Mouse (Mus musculus): ENCODE results near the gene Rtca. TPM values are rescaled to one million over a fixed set of nuclear protein-coding genes. Genes with fewer than 3 reads are reported as not detected.

Gene Rtca
- 110 and 112 TPM in 2 replicates for polyA plus RNA-seq (2014; fragmentation: Nextera tagmentation; extraction: Ambion mirVana)

DNA sequence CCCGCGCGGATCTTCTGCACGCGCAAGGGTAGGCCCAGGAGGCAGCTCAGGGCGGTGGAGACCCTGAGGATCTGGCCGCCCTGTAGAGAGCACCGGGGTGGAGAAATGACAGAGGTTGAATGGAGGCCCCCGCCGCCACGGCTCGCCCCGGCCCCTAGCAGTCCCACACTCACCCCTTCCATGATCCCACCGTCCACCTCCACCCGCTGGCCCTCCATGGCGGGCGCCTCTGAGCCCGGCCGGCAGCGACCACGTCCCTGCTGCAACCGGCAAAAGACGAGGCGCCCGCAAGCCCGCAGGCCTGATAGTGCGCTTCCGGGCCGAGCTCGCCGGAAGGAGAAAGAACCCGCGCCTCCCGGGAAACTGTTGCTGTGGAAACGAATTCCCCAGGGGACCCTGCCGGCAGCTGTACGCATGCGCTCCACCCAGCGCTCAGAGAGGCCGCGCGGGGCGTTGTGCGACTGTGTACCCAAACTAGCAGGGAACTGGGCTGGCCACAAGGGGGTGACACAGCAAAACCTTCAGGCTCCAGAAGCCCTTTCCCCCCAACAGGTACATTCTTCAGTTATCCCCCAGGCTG, at the start of gene Rtca:
Rtca (minus strand) TSS at position 437 of the 580 bp plus-strand sequence.
- peak; percentile 95 for ATAC-seq (replicated peaks; ENCODE audit: insufficient number of reproducible peaks, low FRiP score, low TSS enrichment, low read depth)
- no peaks in the 10 kb centered on the region for H3K9me3 ChIP-seq (replicated peaks; ENCODE audit: control insufficient read depth, low read length)
- no peaks in the 10 kb centered on the region for H3K27me3 ChIP-seq (ENCODE audit: control insufficient read depth, insufficient read depth, low read length)
- peak within 1 kb of the TSS; percentile 69 for H3K4me2 ChIP-seq (ENCODE audit: low read depth, low read length)
- peak within 1 kb of the TSS; percentile 54; the same call in 1 of the 2 replicates for H3K27ac ChIP-seq (replicated peaks; ENCODE audit: low read depth, low read length)
- peak within 1 kb of the TSS; percentile 94 for H3K4me3 ChIP-seq (ENCODE audit: low read depth, low read length)
- H3K4me1 ChIP-seq (ENCODE audit: control insufficient read depth, insufficient read depth, low read length): peaks cover 4% of the 10 kb centered on the region
- H3K9ac ChIP-seq (replicated peaks; ENCODE audit: low read length): peak within 1 kb of the TSS; percentile 93
- WGBS: under 1% methylated on average over 37 of the region's 44 CpGs
- no peaks in the 10 kb centered on the region; the same call in 1 of the 2 replicates for H3K36me3 ChIP-seq (replicated peaks; ENCODE audit: control insufficient read depth, insufficient read depth, low read depth, low read length)
- DNase-seq (ENCODE audit: low spot score): peak; percentile 99

DNA sequence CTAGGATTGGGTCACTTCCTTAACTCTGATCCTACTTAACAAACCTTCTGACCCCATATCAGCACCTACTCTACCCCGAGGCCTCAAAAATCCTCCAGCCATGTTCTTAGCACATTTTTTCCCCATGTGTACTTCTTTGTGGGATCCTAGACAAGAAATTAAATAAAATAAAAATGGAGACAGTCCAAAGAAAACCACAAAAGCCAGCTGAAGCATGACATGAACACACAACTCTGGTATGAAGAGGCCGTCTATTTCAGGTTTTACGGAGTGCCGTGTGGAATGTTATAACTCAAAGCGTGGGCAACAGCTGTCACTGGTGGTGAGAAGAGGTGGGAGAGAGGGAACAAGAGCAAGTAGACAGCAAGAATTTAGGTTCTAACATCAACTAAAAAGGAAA, 43.4 kb upstream of the Rtca start:
- Histone ChIP-seq H3K27ac (replicated peaks; ENCODE audit: low read depth, low read length) (no peak overlapping the region), H3K4me1 (ENCODE audit: control insufficient read depth, insufficient read depth, low read length) (no peaks in the 10 kb centered on the region), H3K27me3 (ENCODE audit: control insufficient read depth, insufficient read depth, low read length) (no peaks in the 10 kb centered on the region), H3K9me3 (replicated peaks; ENCODE audit: control insufficient read depth, low read length) (no peaks in the 10 kb centered on the region), H3K4me2 (ENCODE audit: low read depth, low read length) (no peak overlapping the region), H3K36me3 (replicated peaks; ENCODE audit: control insufficient read depth, insufficient read depth, low read depth, low read length) (no peaks in the 10 kb centered on the region; the same call in 1 of the 2 replicates), H3K4me3 (ENCODE audit: low read depth, low read length) (no peak overlapping the region), H3K9ac (replicated peaks; ENCODE audit: low read length) (no peak overlapping the region)
- no peak for DNase-seq (ENCODE audit: low spot score)
- WGBS: 95% methylated on average over 5 of the region's 5 CpGs
- ATAC-seq (replicated peaks; ENCODE audit: insufficient number of reproducible peaks, low FRiP score, low TSS enrichment, low read depth): no peak

DNA sequence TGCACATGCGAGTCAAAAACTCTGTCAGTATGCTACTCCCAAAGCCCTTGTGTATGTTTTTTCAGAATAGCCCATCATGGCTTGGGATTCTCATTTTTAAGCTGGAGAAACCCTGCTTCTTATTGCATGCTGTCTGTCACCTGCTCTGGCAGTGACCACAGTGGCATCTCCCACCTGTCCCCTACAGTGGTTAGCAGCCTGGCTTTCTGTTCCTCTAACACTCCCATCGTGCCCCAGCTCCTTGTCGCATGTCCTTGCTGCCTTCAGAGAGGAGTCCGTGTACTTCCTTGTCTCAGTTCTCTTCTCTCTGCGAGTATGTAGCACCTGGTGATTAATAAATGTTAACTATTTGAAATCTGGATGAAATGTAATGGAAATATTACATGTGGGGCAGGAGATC, 39.4 kb upstream of the Rtca start:
- no peaks in the 10 kb centered on the region for H3K9me3 ChIP-seq (replicated peaks; ENCODE audit: control insufficient read depth, low read length)
- H3K36me3 ChIP-seq (replicated peaks; ENCODE audit: control insufficient read depth, insufficient read depth, low read depth, low read length): no peaks in the 10 kb centered on the region; the same call in 1 of the 2 replicates
- DNase-seq (ENCODE audit: low spot score) (no peak), ATAC-seq (replicated peaks; ENCODE audit: insufficient number of reproducible peaks, low FRiP score, low TSS enrichment, low read depth) (no peak)
- no peak overlapping the region for H3K4me3 ChIP-seq (ENCODE audit: low read depth, low read length)
- no peak overlapping the region for H3K27ac ChIP-seq (replicated peaks; ENCODE audit: low read depth, low read length)
- H3K27me3 ChIP-seq (ENCODE audit: control insufficient read depth, insufficient read depth, low read length): no peaks in the 10 kb centered on the region
- WGBS: 93% methylated on average over 5 of the region's 5 CpGs
- no peaks in the 10 kb centered on the region for H3K4me1 ChIP-seq (ENCODE audit: control insufficient read depth, insufficient read depth, low read length)
- H3K9ac ChIP-seq (replicated peaks; ENCODE audit: low read length): no peak overlapping the region
- H3K4me2 ChIP-seq (ENCODE audit: low read depth, low read length): no peak overlapping the region

DNA sequence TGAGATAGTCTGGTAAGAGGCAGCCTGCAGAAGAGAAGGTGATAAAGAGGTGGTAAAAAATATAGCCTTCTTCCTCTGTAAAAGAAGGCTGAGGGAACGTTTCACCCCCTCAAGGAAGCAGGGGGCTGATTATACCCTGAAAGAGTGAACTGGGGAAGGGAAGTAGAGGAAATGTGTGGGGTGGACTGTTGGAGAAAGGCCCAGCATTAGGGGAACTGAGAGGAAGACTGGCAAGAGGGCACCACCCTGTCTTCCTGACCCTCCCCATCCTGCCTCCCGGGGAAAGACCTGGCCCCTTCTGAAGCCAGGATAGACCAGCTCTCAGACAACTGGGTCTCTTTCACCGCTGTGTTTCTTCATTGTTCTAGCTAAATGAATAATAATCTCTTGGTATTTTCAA, 34.5 kb upstream of the Rtca start:
- 85% methylated on average over 3 of the region's 3 CpGs for WGBS
- Histone ChIP-seq H3K36me3 (replicated peaks; ENCODE audit: control insufficient read depth, insufficient read depth, low read depth, low read length) (no peaks in the 10 kb centered on the region; the same call in none of the 2 replicates), H3K27ac (replicated peaks; ENCODE audit: low read depth, low read length) (no peak overlapping the region), H3K4me3 (ENCODE audit: low read depth, low read length) (no peak overlapping the region), H3K9ac (replicated peaks; ENCODE audit: low read length) (no peak overlapping the region), H3K4me1 (ENCODE audit: control insufficient read depth, insufficient read depth, low read length) (no peaks in the 10 kb centered on the region), H3K4me2 (ENCODE audit: low read depth, low read length) (no peak overlapping the region), H3K27me3 (ENCODE audit: control insufficient read depth, insufficient read depth, low read length) (no peaks in the 10 kb centered on the region), H3K9me3 (replicated peaks; ENCODE audit: control insufficient read depth, low read length) (no peaks in the 10 kb centered on the region)
- no peak for DNase-seq (ENCODE audit: low spot score)
- ATAC-seq (replicated peaks; ENCODE audit: insufficient number of reproducible peaks, low FRiP score, low TSS enrichment, low read depth): no peak

DNA sequence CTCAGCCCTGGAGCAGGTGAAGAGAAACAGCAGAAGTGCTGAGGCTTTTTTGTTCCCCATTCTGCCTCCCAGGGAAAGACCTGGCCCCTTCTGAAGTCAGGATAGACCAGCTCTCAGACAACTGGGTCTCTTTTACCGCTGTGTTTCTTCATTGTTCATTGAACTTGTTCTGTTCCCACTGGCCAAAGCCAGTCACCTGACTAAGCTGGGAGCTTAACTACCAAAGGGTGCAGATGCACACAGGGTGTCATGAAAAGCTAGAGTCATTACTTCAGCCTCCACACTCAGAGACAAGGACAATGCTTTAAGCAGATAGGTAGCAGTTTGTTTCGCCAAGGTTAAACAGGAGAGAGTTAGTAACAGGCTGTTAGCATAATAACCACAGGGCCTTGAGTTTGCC, 34.1 kb upstream of the Rtca start:
- H3K4me2 ChIP-seq (ENCODE audit: low read depth, low read length): no peak overlapping the region
- H3K27ac ChIP-seq (replicated peaks; ENCODE audit: low read depth, low read length): no peak overlapping the region
- no peak for ATAC-seq (replicated peaks; ENCODE audit: insufficient number of reproducible peaks, low FRiP score, low TSS enrichment, low read depth)
- 89% methylated on average over 2 of the region's 2 CpGs for WGBS
- H3K27me3 ChIP-seq (ENCODE audit: control insufficient read depth, insufficient read depth, low read length): no peaks in the 10 kb centered on the region
- DNase-seq (ENCODE audit: low spot score): no peak
- no peaks in the 10 kb centered on the region for H3K4me1 ChIP-seq (ENCODE audit: control insufficient read depth, insufficient read depth, low read length)
- no peak overlapping the region for H3K9ac ChIP-seq (replicated peaks; ENCODE audit: low read length)
- no peaks in the 10 kb centered on the region; the same call in none of the 2 replicates for H3K36me3 ChIP-seq (replicated peaks; ENCODE audit: control insufficient read depth, insufficient read depth, low read depth, low read length)
- H3K9me3 ChIP-seq (replicated peaks; ENCODE audit: control insufficient read depth, low read length): no peaks in the 10 kb centered on the region
- H3K4me3 ChIP-seq (ENCODE audit: low read depth, low read length): no peak overlapping the region

DNA sequence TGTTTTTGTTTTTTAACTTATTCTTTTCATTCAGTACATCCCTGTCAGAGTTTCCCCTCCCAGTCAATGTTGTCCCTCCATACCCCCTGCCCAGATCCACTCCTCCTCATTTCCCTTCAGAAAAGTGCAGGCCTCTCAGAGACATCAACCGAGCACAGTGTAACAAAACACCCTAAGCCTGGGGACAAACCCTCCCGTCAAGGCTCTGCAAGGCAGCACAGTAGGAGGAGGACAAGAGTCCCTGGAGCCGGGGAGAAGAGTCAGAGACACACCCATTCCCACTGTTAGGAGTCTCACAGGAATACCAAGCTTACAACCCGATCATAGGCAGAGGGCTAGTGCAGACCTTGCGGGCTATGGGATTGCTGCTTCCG, 29.2 kb upstream of the Rtca start:
- 50% methylated on average over 6 of the region's 6 CpGs for WGBS
- no peak overlapping the region for H3K27ac ChIP-seq (replicated peaks; ENCODE audit: low read depth, low read length)
- no peak overlapping the region for H3K4me3 ChIP-seq (ENCODE audit: low read depth, low read length)
- no peaks in the 10 kb centered on the region for H3K4me1 ChIP-seq (ENCODE audit: control insufficient read depth, insufficient read depth, low read length)
- ATAC-seq (replicated peaks; ENCODE audit: insufficient number of reproducible peaks, low FRiP score, low TSS enrichment, low read depth) (0 out of 2 replicates have a peak, but pooled peaks have one; percentile 48), DNase-seq (ENCODE audit: low spot score) (no peak)
- H3K27me3 ChIP-seq (ENCODE audit: control insufficient read depth, insufficient read depth, low read length): no peaks in the 10 kb centered on the region
- H3K4me2 ChIP-seq (ENCODE audit: low read depth, low read length): no peak overlapping the region
- no peaks in the 10 kb centered on the region for H3K9me3 ChIP-seq (replicated peaks; ENCODE audit: control insufficient read depth, low read length)
- no peak overlapping the region for H3K9ac ChIP-seq (replicated peaks; ENCODE audit: low read length)
- H3K36me3 ChIP-seq (replicated peaks; ENCODE audit: control insufficient read depth, insufficient read depth, low read depth, low read length): no peaks in the 10 kb centered on the region; the same call in 1 of the 2 replicates

DNA sequence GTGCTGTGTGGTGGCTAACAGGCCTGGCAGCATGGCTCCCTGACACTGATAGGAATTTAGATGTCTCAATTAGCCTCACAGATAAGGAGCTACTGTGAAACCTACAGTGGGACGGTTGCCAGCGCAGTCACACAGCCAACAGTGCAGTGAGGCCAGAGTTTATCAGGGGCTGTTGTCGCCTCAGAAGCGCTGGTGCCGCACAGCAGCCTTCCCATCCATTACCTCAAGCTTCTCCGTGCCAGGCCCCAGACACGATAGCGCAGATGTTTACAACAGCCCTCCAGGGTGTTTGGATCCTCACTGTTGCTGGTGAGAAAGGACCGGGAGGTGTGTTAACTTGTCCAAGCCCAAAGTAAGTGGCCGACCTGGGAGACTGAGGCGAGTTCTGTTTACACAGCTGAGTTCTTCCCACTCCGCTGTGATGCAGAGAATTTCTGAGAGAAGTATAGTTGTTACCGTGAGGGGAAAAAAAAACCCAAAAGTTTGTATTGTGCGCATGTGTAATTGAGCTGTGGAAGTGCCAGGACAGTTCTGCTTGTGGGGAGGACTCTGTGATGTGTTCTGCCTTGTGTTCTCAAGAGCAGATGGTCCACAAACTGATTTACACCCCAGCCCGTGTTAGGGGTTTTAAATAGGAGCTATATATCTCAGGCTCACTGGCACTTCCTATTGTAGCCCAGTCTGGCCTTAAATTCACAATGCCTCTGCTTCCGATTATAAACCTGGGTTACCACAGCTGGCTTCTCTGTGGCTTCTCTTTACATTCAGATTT, 28.6 kb upstream of the Rtca start:
- no peak overlapping the region for H3K9ac ChIP-seq (replicated peaks; ENCODE audit: low read length)
- ATAC-seq (replicated peaks; ENCODE audit: insufficient number of reproducible peaks, low FRiP score, low TSS enrichment, low read depth) (no peak), DNase-seq (ENCODE audit: low spot score) (no peak)
- H3K36me3 ChIP-seq (replicated peaks; ENCODE audit: control insufficient read depth, insufficient read depth, low read depth, low read length): no peaks in the 10 kb centered on the region; the same call in 1 of the 2 replicates
- 72% methylated on average over 16 of the region's 16 CpGs for WGBS
- H3K27ac ChIP-seq (replicated peaks; ENCODE audit: low read depth, low read length): no peak overlapping the region
- H3K27me3 ChIP-seq (ENCODE audit: control insufficient read depth, insufficient read depth, low read length): no peaks in the 10 kb centered on the region
- H3K4me2 ChIP-seq (ENCODE audit: low read depth, low read length): no peak overlapping the region
- H3K4me1 ChIP-seq (ENCODE audit: control insufficient read depth, insufficient read depth, low read length): no peaks in the 10 kb centered on the region
- H3K4me3 ChIP-seq (ENCODE audit: low read depth, low read length): no peak overlapping the region
- H3K9me3 ChIP-seq (replicated peaks; ENCODE audit: control insufficient read depth, low read length): no peaks in the 10 kb centered on the region

DNA sequence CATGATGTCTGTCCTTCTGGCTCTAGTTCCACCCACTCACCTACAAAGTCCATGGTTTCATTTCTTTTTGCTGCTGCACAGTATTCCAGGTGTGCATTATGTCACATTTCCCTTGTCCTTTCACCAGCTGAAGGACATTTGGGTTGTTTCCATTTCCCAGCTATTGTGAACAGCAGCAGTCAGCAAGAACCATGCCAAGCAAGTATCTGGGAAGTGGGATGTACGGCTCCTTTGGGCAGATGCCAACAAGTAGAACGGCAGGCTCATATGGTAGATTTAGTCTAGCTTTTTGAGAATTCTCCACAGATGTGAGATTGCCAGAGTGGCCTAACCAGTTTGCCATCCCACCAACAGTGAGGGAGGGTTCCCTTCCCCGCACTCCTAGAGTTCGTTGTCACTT, 22.8 kb upstream of the Rtca start:
- Histone ChIP-seq H3K4me2 (ENCODE audit: low read depth, low read length) (no peak overlapping the region), H3K36me3 (replicated peaks; ENCODE audit: control insufficient read depth, insufficient read depth, low read depth, low read length) (no peaks in the 10 kb centered on the region), H3K4me1 (ENCODE audit: control insufficient read depth, insufficient read depth, low read length) (no peaks in the 10 kb centered on the region), H3K4me3 (ENCODE audit: low read depth, low read length) (no peak overlapping the region), H3K27me3 (ENCODE audit: control insufficient read depth, insufficient read depth, low read length) (no peaks in the 10 kb centered on the region), H3K9me3 (replicated peaks; ENCODE audit: control insufficient read depth, low read length) (no peaks in the 10 kb centered on the region), H3K27ac (replicated peaks; ENCODE audit: low read depth, low read length) (no peak overlapping the region), H3K9ac (replicated peaks; ENCODE audit: low read length) (no peak overlapping the region)
- no peak for DNase-seq (ENCODE audit: low spot score)
- 93% methylated on average over 4 of the region's 4 CpGs for WGBS
- no peak for ATAC-seq (replicated peaks; ENCODE audit: insufficient number of reproducible peaks, low FRiP score, low TSS enrichment, low read depth)
